Mouse (Mus musculus) ovary, adult 18-20 months (tissue): ENCODE results near the gene Vdr.

Experiments used
- DNase-seq: peaks from one replicate; pipeline ENCODE4 v3.0.0; 2022; ENCODE audit warnings: low spot score, mixed read lengths

Gene Vdr

DNA sequence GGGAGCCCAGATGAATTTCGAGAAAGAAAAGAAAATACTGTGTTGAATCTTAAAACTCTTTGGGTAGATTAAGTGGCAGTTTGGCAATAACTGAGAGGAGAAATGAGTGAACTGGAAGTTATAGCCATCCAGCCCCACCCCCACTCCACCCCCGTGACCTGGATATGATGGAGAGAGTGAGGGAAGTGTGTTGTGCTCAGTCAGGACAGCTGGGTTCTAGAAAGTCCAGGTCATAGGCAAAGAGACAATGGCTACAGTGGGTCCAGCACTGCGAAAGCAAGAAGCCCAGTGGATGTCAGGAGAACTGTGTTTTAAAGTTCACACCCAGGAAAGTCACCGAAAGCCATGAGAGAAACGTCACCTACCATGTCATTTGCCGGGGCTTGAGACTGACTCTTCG, 8.8 kb upstream of the Vdr start:
- DNase-seq = no peak

DNA sequence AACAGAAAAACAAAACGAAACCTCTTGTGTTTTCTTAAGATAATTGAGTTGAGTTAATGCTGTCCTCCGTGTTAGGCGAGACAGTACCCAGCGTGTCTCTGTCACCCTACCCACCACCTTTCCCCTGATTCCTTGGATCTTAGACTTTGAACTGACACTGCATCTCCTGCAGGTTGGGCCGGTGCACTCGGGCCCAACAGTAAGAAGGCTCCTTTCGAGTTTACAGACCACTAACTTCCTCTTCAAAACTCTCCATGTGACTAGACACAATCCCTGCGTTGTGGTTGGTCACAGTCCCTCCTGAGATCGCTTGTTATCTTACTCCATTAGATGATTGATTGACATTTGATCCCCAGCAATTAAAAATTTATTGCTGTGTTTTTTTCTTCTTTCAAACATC, 7.6 kb upstream of the Vdr start:
- DNase-seq = no peak

DNA sequence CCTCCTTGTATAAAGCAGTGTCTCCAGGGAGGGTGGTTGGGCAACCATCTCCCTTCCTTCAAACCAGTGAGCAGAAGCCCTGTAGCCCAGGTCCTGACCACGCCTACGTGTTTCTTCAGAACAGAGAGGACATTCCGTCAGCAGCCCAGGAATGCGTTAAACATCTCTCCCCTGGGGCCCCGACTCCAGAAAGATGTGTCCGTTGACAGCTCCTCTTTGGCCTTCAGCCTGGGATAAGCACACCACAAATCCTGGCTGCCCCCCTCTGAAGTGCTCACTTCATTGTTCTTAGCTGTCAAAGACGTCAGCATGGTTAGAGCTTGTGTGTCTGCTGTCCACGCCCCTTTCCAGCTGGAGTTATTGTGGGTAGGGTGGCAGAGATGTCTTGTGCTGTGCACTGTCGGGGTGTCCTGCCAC, 3.9 kb upstream of the Vdr start:
- no peak for DNase-seq

DNA sequence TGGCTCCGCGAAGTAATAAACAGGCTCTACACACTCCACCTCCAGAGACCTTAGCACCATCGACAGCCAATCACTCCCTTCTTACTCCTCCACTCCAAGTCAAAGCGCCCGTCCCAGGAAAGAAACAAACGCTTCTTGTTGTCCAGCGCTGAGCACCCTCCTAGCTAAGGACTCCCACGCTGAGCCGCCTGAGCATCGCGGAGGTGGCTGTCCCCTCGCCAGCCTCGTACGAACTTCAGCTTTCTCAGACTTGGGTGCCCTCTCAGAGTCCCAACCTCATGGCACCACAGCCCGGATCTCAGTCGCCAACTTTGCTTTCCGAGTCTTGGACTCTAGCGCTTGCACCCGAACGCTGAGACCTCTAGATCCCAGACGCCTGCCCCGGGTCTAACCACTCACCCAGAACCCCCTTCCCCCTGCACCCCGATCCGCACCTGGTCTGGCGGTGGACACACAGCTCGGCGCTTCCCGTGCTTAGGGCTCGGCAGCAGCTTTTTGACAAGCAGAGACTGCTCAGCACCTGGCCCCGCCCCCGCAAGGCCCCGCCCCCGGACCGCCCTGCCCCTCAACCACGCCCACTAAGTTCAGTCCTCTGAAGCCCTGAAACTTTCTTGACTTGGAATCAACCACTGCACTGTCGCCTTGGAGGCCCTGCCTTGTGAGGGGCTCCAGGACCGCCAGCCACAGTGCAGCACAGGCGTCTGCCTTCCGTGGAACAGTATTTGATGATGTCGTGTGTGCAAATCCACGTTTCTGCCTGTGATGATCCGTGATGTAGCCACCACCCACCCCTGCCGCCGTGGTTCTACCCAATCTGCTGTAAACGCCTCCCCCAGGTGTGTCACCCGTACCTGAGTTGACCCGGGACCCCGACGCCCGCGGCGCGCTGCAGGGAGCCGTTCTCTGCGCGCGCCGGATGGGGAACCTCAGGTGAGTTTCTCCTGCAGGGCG, 2.4 kb downstream of the Vdr start:
- peak; percentile 17 for DNase-seq

DNA sequence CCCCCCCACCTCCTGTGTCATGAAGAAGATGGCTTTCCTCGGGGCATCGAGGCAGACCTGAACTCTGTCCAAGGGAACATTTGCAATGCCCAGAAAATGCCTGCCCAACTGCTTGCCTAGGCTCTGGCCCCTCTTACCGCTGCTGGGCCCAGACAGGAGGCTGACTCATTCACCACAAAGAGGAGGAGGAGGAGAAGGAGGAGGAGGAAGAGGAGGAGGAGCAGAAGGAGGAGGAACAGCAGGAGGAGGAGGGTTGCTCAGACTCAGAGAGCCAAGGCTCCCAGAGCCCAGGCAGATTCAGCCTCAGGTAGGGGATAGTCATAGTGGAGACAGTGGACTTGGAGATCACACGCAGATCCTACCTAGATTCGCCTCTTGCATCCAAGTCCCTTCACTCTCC, 3.2 kb downstream of the Vdr start:
- peak; percentile 16 for DNase-seq

DNA sequence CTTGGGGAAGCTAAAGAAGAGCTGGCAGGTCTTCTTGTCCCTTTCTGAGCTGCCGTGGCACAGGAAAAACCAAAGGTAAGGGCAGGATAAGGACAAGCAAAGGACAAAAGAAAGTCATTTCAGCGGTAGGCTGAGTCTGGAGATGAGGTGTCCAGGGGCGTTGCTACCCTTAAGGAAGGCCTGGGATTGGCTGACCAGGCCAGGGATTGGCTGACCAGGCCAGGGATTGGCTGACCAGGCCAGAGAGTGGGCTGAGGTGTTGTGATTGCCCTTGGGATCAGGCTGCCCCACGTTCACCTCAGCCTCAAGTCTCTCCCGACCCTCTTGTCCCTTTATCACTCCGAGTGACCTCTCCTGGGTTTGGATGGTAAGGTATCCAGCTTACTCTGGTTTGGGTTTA, 5.1 kb downstream of the Vdr start:
- no peak for DNase-seq

DNA sequence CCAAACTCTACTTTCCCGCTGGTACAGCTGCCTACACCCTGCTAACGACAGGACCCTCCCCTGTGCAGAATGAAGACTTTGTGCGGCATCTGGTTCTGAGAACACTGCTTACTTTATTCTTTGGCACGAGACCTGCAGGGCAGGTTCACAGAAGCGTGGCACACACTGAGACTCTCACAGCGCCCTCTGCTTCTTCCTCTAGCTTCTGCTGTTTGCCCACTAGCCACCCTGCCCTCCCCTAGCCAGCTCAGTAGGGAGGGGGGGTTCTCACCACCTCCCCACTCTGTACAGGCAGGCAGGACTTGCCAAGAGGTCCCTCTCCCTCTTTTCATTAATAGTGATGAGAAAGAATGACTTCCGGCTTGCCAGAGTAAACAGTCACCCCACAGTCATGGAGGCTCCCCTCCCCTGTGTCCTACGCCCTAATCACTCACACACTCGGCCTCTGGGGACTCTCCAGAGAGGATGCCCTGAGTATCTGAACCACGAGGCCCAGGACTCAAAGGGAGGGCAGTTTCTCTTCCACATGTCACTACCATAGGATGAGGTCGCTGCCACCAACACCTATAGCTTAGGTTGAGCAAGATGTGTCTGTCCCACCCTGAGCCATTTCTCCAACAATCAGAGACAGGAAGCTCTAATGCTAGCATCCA, 6.0 kb downstream of the Vdr start:
- DNase-seq = no peak

DNA sequence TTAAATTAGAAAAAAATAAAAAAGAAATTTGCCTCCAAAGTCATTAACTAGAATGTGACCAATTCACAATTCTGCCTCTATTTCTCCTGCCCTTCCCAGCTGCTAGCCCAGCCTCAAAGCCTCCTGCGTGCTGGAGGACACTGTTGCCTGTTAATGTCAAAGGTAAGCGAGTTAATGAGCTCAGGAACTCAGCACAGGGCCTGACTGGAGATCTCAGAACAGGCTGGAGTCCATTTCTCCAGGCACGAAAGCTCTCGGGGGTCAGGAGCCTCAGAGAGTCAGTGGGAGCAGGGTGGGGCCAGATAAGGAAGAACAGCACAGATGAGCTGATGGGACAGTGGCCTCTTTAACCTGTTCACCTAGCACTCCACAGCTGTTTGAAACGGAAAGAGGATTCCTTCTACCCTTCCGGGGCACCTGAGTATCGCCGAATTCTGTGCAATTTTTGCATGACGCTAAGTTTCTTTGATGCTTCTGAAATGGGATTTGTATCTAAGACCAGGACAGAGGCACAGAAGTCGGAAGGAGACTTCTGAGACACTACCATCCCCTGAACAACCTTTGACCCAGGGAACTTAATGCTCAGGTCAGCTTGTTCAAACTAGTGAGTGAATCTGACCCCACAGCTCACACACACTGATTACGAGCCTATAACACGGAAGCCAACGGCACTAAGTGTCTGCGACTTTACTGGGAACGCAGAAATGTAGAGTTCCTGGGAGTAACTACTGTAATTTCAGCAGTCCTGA, 7.0 kb downstream of the Vdr start:
- DNase-seq = no peak

DNA sequence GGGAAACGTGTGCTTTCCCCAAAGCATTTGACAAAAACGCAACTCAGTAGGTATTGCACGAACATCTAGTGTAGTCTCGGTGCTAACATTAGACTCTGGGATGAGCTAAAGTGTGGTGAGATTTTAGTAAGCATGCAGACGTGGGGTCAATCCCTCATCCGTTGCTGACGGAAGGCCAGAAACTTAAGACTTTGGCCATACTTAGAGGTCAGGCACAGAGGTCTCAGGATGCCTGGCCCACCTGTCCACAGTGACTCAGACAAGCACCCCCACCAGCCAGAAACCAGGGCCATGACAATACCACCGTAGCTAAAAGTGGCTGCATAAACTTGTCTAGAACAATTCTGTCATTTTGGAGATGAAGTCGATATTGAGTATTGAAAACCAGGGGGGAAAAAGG, 9.4 kb downstream of the Vdr start:
- no peak for DNase-seq

DNA sequence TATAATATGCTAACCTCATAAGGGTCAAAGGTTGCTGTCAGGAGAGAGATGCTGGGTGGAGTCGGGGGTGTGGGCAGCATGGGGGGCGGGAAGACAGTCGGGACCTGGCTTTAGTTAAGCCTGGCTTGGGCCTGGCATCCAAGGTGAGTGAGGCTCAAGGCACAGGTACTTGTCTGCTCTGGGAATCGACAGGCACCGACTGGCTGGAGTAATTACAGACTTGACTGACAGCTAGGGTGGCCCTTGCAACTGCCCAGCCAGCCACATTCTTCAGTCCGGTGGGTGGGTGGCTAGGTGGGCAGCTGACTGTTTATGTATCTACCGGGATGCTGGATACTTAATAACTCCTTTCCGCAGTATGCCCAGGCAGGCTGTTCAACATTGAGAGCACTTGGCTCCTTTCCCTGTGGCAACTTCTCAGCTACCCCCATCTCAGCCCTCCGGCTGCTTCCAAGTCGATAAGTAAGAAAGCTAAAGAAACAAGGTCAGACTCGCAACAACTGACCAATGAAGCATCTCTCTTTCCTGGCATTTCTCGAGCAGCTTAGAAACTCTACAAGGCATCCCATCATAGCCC, 10.0 kb downstream of the Vdr start:
- no peak for DNase-seq

DNA sequence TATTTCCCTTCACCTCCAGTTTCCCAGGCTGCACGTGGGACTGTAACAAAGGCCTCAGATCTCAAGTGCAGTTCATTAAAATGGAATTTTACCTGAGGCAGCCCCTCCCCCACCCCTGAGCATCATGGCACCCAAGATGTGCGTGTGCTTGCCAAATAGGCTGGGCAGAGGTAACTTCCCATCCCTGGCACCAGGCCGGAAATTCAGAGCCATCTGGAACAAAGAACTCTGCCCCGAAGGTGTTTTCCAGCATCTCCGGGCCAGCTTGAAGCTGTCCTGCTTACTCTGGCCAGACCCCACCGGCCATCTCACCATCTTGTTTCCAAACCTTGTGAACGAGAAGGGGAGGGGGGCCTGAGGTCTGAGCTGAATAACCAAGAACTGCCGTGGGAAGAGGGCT, 10.7 kb downstream of the Vdr start:
- DNase-seq = no peak

DNA sequence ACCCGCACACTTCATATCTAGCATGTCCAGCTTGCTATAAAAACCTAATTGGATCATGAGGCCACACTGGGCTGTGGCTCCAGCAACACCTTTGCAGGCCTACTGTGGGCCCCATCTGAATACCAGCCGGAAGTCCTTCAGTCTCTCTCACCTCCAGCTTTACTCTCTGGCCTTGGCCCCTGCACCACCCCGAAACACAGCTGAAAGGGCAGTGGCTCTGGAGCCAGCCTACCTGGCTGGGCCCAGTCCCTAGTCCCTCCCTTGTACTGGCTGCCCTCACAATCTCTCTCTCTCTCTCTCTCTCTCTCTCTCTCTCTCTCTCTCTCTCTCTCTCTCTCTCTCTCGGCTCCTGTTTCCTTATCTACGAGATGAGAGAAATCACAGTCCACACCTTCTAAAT, 11.6 kb downstream of the Vdr start:
- DNase-seq = no peak

DNA sequence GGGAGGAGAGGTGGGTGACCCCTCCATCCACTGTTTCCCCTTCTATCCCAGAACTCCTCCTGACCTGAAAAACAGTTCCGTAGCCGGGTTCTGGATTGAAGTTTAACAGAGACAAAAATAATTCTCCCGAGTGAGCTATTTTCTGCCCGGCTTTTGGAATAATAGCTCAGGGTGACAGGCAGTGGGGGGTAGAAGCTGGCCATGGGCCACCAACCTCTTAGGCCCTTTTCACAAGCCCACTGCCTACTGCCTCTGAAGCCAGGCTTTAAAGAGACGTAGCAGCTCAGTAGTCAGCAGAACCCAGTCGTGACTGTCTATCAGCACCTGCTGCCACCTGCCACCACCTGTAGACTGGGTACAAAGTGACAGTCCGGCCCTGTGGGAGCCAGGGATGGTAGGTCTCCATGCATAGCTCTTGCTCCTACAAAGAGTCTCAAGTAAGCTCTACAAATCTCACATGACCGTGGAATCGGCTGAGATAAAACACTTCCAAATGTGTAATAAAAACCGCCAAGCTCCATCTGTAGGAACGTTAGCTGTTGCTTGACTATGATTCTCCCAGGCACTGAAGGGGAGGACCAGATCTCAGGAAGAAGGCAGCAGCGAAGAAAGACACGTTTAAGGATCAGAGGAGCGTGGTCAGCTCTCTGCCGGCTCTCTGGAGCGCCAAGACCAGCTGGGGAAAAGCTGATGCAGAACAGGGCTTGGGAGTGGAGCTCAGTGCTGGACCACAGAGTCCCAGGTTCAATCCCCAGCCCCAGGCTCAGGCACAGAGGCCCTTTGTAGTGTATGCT, 13.4 kb downstream of the Vdr start:
- no peak for DNase-seq

DNA sequence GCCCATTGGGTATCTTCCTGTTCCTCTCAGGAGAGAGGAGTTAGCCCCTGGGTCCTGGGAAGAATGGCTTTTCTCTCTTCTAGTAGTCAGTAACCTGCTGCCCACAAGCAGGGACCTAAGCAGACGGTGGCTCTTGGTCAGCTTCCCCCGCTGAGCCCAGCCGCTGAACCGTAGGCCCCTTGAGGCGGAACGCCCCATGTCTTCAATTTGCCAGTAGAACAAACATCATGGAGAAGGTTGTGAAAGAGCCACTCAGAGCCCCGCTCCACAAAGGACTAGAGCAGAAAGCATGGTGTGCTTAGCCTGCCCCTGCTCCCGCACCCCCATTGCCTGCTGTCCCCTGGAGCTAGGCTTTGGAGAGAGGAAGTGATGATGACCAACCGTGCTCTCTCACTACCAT, 14.1 kb downstream of the Vdr start:
- no peak for DNase-seq

DNA sequence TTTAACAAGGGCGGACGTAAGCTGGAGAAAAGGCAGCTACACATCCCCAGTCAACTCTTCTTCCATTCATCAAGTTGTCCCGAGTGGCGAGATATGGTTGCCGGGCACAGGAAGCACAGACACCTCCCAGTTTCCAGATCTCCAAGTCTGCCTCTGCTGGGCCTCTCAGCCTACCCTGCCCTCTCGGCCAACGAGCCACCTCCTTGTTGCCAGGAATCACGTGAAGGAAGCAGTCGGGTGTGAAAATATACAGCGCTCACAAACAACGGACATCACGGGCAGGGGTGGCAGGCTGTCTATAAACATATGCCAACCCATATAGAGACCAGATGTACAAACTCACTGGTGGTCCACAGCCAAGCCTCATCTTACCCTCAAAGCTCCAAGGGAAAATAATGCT, 14.6 kb downstream of the Vdr start:
- no peak for DNase-seq

DNA sequence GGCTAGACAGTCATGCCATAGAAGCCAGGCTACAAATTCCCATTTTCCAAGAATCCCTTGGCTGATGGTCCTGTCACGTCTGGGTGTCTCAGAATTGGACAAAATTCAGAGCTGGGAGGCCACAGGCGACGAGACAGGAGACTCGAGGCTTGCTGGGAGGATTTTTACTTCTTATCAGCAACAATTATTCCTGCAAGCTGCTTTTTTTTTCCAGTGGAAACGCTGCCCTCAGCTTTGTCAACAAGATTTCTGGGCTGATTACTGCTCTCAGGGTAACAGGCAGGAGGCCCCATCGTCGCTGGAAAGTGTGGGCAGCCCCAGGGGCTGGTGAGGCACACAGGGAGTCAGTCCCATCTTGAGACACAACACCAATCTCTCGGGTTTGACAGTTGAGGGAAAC, 17.9 kb downstream of the Vdr start:
- no peak for DNase-seq

DNA sequence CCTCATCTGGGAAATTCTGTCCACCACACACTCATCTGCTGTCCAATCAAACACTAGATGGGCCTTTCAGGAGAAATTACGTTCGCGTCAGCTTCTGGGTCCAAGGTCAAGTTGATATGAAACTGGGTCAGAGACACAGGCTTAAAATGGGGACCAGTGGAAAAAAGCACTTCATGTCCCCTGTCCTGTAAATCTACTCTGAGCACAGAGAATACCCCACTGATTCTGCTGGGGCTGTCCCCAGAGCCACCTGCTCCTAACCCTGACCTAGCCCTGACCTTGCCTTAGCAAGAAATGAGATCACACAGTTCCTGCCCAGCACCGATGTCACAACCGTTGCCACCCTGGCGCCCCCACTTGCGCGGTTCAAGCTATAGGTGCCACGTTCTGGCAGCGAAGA, 20.0 kb downstream of the Vdr start:
- DNase-seq = no peak

DNA sequence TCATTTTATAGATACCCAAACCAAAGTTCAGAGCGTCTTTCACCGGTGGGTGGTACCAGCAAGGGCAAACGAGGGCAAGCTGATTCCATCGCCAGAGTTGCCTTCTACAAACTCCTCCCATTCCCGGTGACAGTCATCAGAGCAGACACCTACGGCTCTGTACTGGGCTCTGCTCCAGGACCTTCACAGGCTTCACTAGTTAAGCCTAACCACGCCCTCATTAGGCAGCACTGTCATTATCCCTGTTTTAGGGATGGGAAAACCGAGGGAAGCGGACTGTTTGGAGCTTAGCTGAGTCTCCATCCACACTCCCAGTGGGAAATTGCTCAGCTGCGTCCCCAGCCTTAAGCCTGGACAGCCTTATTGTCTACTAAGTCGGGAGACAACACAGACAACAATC, 20.4 kb downstream of the Vdr start:
- DNase-seq = no peak

DNA sequence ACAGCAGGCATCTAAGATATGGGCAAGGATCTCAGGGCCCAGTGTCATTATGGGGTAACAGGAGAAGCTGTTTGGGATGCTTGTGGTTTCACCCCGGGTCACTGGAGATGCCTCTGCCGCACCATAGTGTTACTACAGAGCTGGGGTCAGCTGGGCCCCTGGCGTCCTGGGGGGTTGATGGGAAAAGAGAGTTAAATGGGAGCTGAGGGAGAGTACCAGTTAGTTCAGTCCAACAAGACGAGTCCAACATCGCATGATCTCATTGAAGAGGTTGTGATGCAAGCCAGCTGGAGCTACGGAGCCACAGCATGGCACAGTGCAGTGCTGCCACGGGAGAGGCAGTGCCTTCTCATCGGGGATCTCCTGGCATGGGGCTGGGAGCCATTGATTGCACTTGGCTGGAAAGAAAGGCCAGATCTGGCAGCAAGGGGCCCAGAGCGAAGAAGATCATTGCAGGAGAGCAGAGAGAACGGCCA, 22.9 kb downstream of the Vdr start:
- no peak for DNase-seq

DNA sequence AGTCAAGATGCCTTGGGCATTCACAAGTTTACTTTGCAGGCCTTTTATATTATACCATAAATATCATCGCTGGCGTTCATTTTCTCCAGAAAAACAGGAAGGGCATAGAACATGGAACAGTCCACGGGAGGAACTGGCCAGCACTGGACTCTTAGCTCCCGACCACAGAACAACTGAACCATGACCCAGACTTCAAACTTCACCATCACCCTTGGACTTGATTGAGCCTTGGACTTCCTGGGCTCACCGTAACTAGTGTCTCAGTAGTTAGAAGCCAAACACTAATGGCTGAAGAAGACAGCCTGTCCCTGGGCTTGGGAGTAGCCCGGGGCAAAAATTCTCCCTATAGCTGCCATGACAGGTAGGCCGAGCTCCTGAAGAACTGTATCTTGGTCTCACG, 29.0 kb downstream of the Vdr start:
- DNase-seq = no peak

DNA sequence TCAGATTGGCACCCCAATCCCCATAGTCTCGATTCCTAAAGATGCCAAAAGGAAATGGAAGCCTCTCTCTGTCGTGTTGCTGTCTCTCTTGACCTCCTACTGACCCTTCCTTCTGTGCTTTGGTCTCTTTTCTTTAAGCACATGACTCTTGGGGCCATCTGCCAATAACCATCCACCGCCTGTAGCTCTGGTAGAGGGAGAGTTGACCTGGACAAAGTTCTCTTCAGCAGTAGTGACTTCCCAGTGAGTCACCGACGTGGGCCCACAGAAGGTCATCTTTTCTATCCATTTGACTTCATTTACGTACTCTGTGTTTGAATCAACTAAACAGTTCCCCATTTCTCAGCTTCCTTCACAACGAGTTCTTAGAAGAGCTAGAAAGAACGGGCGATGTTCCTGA, 30.0 kb downstream of the Vdr start:
- DNase-seq = no peak
